Comparison of ENCODE assay signal across 14 mouse cellular contexts in genomic region chr19:10905728-10906000, GRCm38 (mm10). TPM values are rescaled to one million over a fixed set of nuclear protein-coding genes. Genes with fewer than 3 reads are reported as not detected.
DNase-seq lines count a peak whose midpoint lies in the region; ATAC-seq lines count a peak whose summit lies in the region.
"Had no signal": no experiment of that assay in that cellular context is flagged by ENCODE, and none has a peak within 500 bp of the region (broad histone marks: within the 10 kb centered on the region; RNA-seq: fewer than 3 reads in every experiment).

No protein-coding gene starts in this region.

- no peak overlapping the region for H3K9ac ChIP-seq in embryonic facial prominence, embryonic 12.5 days
- no peak overlapping the region for H3K9ac ChIP-seq in kidney, embryonic 15.5 days
- no peak overlapping the region for H3K9ac ChIP-seq in limb, embryonic 15.5 days
- H3K9ac ChIP-seq: forebrain, embryonic 13.5 days had no signal

- no peak overlapping the region for H3K4me2 ChIP-seq in embryonic facial prominence, embryonic 12.5 days (replicated peaks)
- peak overlapping the region; percentile 27; the same call in 1 of the 2 replicates for H3K4me2 ChIP-seq in kidney, embryonic 15.5 days
- H3K4me2 ChIP-seq in limb, embryonic 15.5 days, result no peak overlapping the region
- H3K4me2 ChIP-seq: forebrain, embryonic 13.5 days had no signal

- no peaks in the 10 kb centered on the region for H3K27me3 ChIP-seq in embryonic facial prominence, embryonic 12.5 days
- H3K27me3 ChIP-seq in embryonic facial prominence, embryonic 10.5 days (replicated peaks; ENCODE audit: low read depth, poor library complexity, severe bottlenecking), result no peaks in the 10 kb centered on the region
- no peaks in the 10 kb centered on the region for H3K27me3 ChIP-seq in kidney, embryonic 15.5 days
- no peaks in the 10 kb centered on the region for H3K27me3 ChIP-seq in limb, embryonic 15.5 days
- H3K27me3 ChIP-seq: forebrain, embryonic 13.5 days had no signal

- H3K36me3 ChIP-seq in embryonic facial prominence, embryonic 12.5 days, result peaks cover 78% of the 10 kb centered on the region
- H3K36me3 ChIP-seq in embryonic facial prominence, embryonic 10.5 days (replicated peaks), result peaks cover 87% of the 10 kb centered on the region
- peaks cover 72% of the 10 kb centered on the region for H3K36me3 ChIP-seq in kidney, embryonic 15.5 days
- H3K36me3 ChIP-seq in limb, embryonic 15.5 days, result peaks cover 62% of the 10 kb centered on the region

- no peak overlapping the region for H3K4me3 ChIP-seq in embryonic facial prominence, embryonic 12.5 days
- H3K4me3 ChIP-seq in embryonic facial prominence, embryonic 10.5 days, result no peak overlapping the region
- no peak overlapping the region for H3K4me3 ChIP-seq in kidney, embryonic 15.5 days (replicated peaks)
- peak overlapping the region; percentile 7; the same call in 1 of the 2 replicates for H3K4me3 ChIP-seq in brown adipose tissue, adult 24 weeks (ENCODE audit: insufficient read depth, low read depth, low read length)
- no peak overlapping the region for H3K4me3 ChIP-seq in limb, embryonic 15.5 days
- H3K4me3 ChIP-seq: forebrain, embryonic 13.5 days had no signal

- WGBS in embryonic facial prominence, embryonic 12.5 days, result 87% methylated on average over 5 of the region's 5 CpGs
- 92% methylated on average over 5 of the region's 5 CpGs for WGBS in embryonic facial prominence, embryonic 10.5 days
- WGBS in kidney, embryonic 15.5 days, result 45% methylated on average over 5 of the region's 5 CpGs
- WGBS in limb, embryonic 15.5 days, result 79% methylated on average over 5 of the region's 5 CpGs

- DNase-seq in embryonic facial prominence, embryonic 10.5 days (ENCODE audit: low spot score), result no peak
- no peak for DNase-seq in kidney, postnatal 36 days
- DNase-seq in thymus, postnatal 25 days, result no peak
- DNase-seq in adrenal gland, postnatal 25 days, result no peak

- H3K27ac ChIP-seq in embryonic facial prominence, embryonic 12.5 days, result peak overlapping the region; percentile 68
- no peak overlapping the region for H3K27ac ChIP-seq in embryonic facial prominence, embryonic 10.5 days (replicated peaks)
- H3K27ac ChIP-seq in kidney, embryonic 15.5 days, result peak overlapping the region; percentile 89
- H3K27ac ChIP-seq in brown adipose tissue, adult 24 weeks (replicated peaks; ENCODE audit: low read depth, low read length), result peak overlapping the region; percentile 76
- peak overlapping the region; percentile 61 for H3K27ac ChIP-seq in limb, embryonic 15.5 days
- H3K27ac ChIP-seq: forebrain, embryonic 13.5 days had no signal

- ATAC-seq in embryonic facial prominence, embryonic 12.5 days (ENCODE audit: insufficient number of reproducible peaks, insufficient read depth, low FRiP score, low TSS enrichment), result no peak
- ATAC-seq in kidney, embryonic 15.5 days (replicated peaks; ENCODE audit: low FRiP score), result peak; percentile 9; the same call in 1 of the 2 replicates
- ATAC-seq in limb, embryonic 15.5 days (ENCODE audit: insufficient number of reproducible peaks, low FRiP score, low TSS enrichment, low read depth), result no peak

- H3K4me1 ChIP-seq in embryonic facial prominence, embryonic 12.5 days, result no peaks in the 10 kb centered on the region
- H3K4me1 ChIP-seq in embryonic facial prominence, embryonic 10.5 days, result no peaks in the 10 kb centered on the region; the same call in 1 of the 2 replicates
- peaks cover 30% of the 10 kb centered on the region for H3K4me1 ChIP-seq in kidney, embryonic 15.5 days
- H3K4me1 ChIP-seq in brown adipose tissue, adult 24 weeks (ENCODE audit: control insufficient read depth, insufficient read depth, insufficient read length, low read length), result peaks cover 3% of the 10 kb centered on the region
- H3K4me1 ChIP-seq in limb, embryonic 15.5 days, result peaks cover 19% of the 10 kb centered on the region
- H3K4me1 ChIP-seq: forebrain, embryonic 13.5 days had no signal

- no peaks in the 10 kb centered on the region for H3K9me3 ChIP-seq in embryonic facial prominence, embryonic 12.5 days
- H3K9me3 ChIP-seq in embryonic facial prominence, embryonic 10.5 days, result no peaks in the 10 kb centered on the region
- no peaks in the 10 kb centered on the region for H3K9me3 ChIP-seq in kidney, embryonic 15.5 days (replicated peaks)
- no peaks in the 10 kb centered on the region for H3K9me3 ChIP-seq in limb, embryonic 15.5 days
- H3K9me3 ChIP-seq: forebrain, embryonic 13.5 days had no signal

RNA-seq across cellular contexts. Expression of gene Prpf19, which starts 10.6 kb away (rescaled TPM):
- polyA plus RNA-seq in embryonic facial prominence, embryonic 12.5 days (2016; fragmentation: Nextera tagmentation; extraction: Ambion mirVana), result 41.5 and 42.1 TPM in 2 replicates
- 38.9 and 42.0 TPM in 2 replicates for polyA plus RNA-seq in embryonic facial prominence, embryonic 10.5 days (2016; fragmentation: Nextera tagmentation; extraction: Ambion mirVana)
- polyA plus RNA-seq in kidney, embryonic 15.5 days (2015; fragmentation: Nextera tagmentation; extraction: Ambion mirVana), result 48.1 and 49.4 TPM in 2 replicates
- 64.9 and 65.6 TPM in 2 replicates for polyA plus RNA-seq in brown adipose tissue, adult 24 weeks (2012; ENCODE audit: insufficient read depth, insufficient read length, missing spikeins)
- 35.7 and 40.6 TPM in 2 replicates for polyA plus RNA-seq in limb, embryonic 15.5 days (2015; fragmentation: Nextera tagmentation; extraction: Ambion mirVana)
- total RNA-seq in adrenal gland, postnatal 25 days (2021), result 196 and 223 TPM in 2 replicates

RNA-seq across cellular contexts. Expression of gene Zp1, which starts 14.8 kb away (rescaled TPM):
- polyA plus RNA-seq in embryonic facial prominence, embryonic 12.5 days (2016; fragmentation: Nextera tagmentation; extraction: Ambion mirVana), result 0.10 TPM in 1 of 2 replicates, not detected in the other
- not detected in 2 replicates for polyA plus RNA-seq in embryonic facial prominence, embryonic 10.5 days (2016; fragmentation: Nextera tagmentation; extraction: Ambion mirVana)
- not detected in 2 replicates for polyA plus RNA-seq in kidney, embryonic 15.5 days (2015; fragmentation: Nextera tagmentation; extraction: Ambion mirVana)
- polyA plus RNA-seq in brown adipose tissue, adult 24 weeks (2012; ENCODE audit: insufficient read depth, insufficient read length, missing spikeins), result not detected in 2 replicates
- polyA plus RNA-seq in limb, embryonic 15.5 days (2015; fragmentation: Nextera tagmentation; extraction: Ambion mirVana), result not detected in 2 replicates
- total RNA-seq in adrenal gland, postnatal 25 days (2021), result not detected in 2 replicates
- total RNA-seq: adrenal gland, postnatal 14 days; layer of hippocampus, postnatal 25 days; megakaryocyte, adult 5-6 weeks had no signal
- polyA plus RNA-seq: forebrain, embryonic 13.5 days; gonadal fat pad, adult 2 months; neural tube, embryonic 14.5 days had no signal

RNA-seq across cellular contexts. Expression of gene Tmem109, which starts 23.9 kb away (rescaled TPM):
- polyA plus RNA-seq in embryonic facial prominence, embryonic 12.5 days (2016; fragmentation: Nextera tagmentation; extraction: Ambion mirVana), result 73.2 and 75.8 TPM in 2 replicates
- 60.8 and 63.7 TPM in 2 replicates for polyA plus RNA-seq in embryonic facial prominence, embryonic 10.5 days (2016; fragmentation: Nextera tagmentation; extraction: Ambion mirVana)
- 93.6 and 105 TPM in 2 replicates for polyA plus RNA-seq in kidney, embryonic 15.5 days (2015; fragmentation: Nextera tagmentation; extraction: Ambion mirVana)
- polyA plus RNA-seq in brown adipose tissue, adult 24 weeks (2012; ENCODE audit: insufficient read depth, insufficient read length, missing spikeins), result 75.1 and 80.3 TPM in 2 replicates
- polyA plus RNA-seq in limb, embryonic 15.5 days (2015; fragmentation: Nextera tagmentation; extraction: Ambion mirVana), result 138 and 163 TPM in 2 replicates
- 143 and 161 TPM in 2 replicates for total RNA-seq in adrenal gland, postnatal 25 days (2021)

RNA-seq across cellular contexts. Expression of gene Ptgdr2, which starts 31.3 kb away (rescaled TPM):
- polyA plus RNA-seq in embryonic facial prominence, embryonic 12.5 days (2016; fragmentation: Nextera tagmentation; extraction: Ambion mirVana), result 0.14 and 0.18 TPM in 2 replicates
- polyA plus RNA-seq in embryonic facial prominence, embryonic 10.5 days (2016; fragmentation: Nextera tagmentation; extraction: Ambion mirVana), result 0.09 TPM in 1 of 2 replicates, not detected in the other
- polyA plus RNA-seq in kidney, embryonic 15.5 days (2015; fragmentation: Nextera tagmentation; extraction: Ambion mirVana), result 0.08 and 0.09 TPM in 2 replicates
- not detected in 2 replicates for polyA plus RNA-seq in brown adipose tissue, adult 24 weeks (2012; ENCODE audit: insufficient read depth, insufficient read length, missing spikeins)
- 0.09 TPM in 1 of 2 replicates, not detected in the other for polyA plus RNA-seq in limb, embryonic 15.5 days (2015; fragmentation: Nextera tagmentation; extraction: Ambion mirVana)
- total RNA-seq in adrenal gland, postnatal 25 days (2021), result 0.12 and 0.48 TPM in 2 replicates
- total RNA-seq: adrenal gland, postnatal 14 days had no signal

RNA-seq across cellular contexts. Expression of gene Tmem132a, which starts 35.9 kb away (rescaled TPM):
- polyA plus RNA-seq in embryonic facial prominence, embryonic 12.5 days (2016; fragmentation: Nextera tagmentation; extraction: Ambion mirVana), result 130 and 135 TPM in 2 replicates
- polyA plus RNA-seq in embryonic facial prominence, embryonic 10.5 days (2016; fragmentation: Nextera tagmentation; extraction: Ambion mirVana), result 139 and 142 TPM in 2 replicates
- 77.5 and 89.7 TPM in 2 replicates for polyA plus RNA-seq in kidney, embryonic 15.5 days (2015; fragmentation: Nextera tagmentation; extraction: Ambion mirVana)
- polyA plus RNA-seq in brown adipose tissue, adult 24 weeks (2012; ENCODE audit: insufficient read depth, insufficient read length, missing spikeins), result 1.7 and 2.1 TPM in 2 replicates
- polyA plus RNA-seq in limb, embryonic 15.5 days (2015; fragmentation: Nextera tagmentation; extraction: Ambion mirVana), result 65.2 and 67.4 TPM in 2 replicates
- 30.5 and 32.8 TPM in 2 replicates for total RNA-seq in adrenal gland, postnatal 25 days (2021)
